Mouse (Mus musculus): ENCODE data around the gene Npas2.

DNA sequence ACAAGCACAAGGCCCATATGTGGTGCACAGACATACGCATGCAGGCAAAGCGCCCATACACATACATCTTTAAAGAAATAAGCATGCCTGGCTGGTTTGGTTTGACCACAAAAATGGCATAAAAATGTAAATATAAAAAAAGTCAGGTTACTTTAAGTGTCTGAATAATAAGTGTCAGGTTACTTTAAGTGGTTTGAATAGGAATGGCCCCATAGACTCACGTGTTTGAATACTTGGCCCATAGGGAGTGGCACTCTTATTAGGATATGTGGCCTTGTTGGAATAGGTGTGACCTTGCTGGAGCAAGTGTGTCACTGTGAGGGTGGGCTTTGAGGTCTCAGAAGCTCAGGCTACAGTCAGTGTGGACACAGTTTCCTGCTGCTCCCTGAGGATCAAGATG lies 201.1 kb downstream of the Npas2 start:
- TF ChIP-seq POLR2A (IDR thresholded peaks at IDR 0.05; ENCODE audit: insufficient read depth, low read depth, low read length) (no peak), EP300 (IDR thresholded peaks at IDR 0.05; ENCODE audit: insufficient read depth, low read depth, low read length) (no peak)

Data from heart, adult 2 months (tissue).